Mouse (Mus musculus): ENCODE results near the gene Erbb2. TPM values are rescaled to one million over a fixed set of nuclear protein-coding genes. Genes with fewer than 3 reads are reported as not detected.
A peak's percentile ranks its signal among the peaks of the same experiment; 100 is the strongest.

Gene Erbb2
- polyA plus RNA-seq, 1 experiment from 2014 or later: 7.3 TPM

DNA sequence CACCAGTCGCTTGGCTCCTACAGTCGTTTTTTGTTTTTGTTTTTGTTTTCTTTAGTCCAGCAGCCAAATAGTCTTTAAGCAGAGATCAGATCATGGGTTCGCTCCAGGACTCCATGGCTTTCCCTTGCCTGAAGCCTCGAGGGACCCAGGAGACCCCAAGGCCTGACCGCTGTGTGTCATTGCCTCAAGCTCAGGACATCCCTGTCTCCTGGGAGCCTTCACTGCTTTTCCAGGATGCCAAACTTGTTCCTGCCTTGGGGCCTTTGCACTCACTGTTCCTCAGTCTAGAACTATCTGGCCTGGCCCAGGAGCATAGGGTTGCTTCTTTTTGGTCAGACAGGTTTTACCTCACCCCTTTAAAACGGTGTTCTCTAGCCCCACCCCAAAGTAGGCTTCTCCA, 5.6 kb upstream of the Erbb2 start:
- 80% methylated on average over 6 of the region's 6 CpGs for WGBS
- ATAC-seq (ENCODE audit: low FRiP score): no peak
- H3K9me3 ChIP-seq (replicated peaks): no peaks in the 10 kb centered on the region

DNA sequence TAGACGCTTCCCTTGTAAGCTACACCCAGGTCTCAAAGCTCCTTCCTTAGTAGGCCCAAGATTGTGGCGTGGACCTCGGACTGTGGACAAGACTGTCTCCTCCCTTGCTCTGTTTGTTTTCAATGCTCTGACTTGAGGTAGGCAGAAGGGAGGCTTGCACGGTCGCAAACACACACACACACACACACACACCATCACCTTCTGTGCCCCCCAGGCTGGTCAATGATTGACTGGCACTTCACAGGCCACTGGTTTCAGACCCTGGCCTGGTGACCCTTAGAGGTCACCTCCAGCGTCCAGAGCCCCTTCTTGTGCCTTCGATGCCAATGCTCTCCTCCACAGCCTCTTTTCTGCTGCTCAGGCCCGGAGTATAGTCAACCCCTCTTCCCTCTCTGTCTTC, 3.4 kb upstream of the Erbb2 start:
- Histone ChIP-seq H3K9me3 (replicated peaks) (no peaks in the 10 kb centered on the region), H3K27ac (replicated peaks) (peak overlapping the region; percentile 46), H3K36me3 (no peaks in the 10 kb centered on the region), H3K27me3 (replicated peaks) (peaks cover 30% of the 10 kb centered on the region), H3K4me3 (replicated peaks) (no peak overlapping the region), H3K9ac (replicated peaks) (no peak overlapping the region), H3K4me1 (peaks cover 22% of the 10 kb centered on the region), H3K4me2 (0 out of 2 replicates have a peak overlapping the region, but pooled peaks have one; percentile 3)
- 52% methylated on average over 8 of the region's 8 CpGs for WGBS
- no peak for ATAC-seq (ENCODE audit: low FRiP score)

More for the DNA sequence above, 5.6 kb upstream of the Erbb2 start:
- peaks cover 4% of the 10 kb centered on the region; the same call in 1 of the 2 replicates for H3K4me1 ChIP-seq
- H3K4me3 ChIP-seq (replicated peaks): no peak overlapping the region
- H3K27me3 ChIP-seq (replicated peaks): peaks cover 22% of the 10 kb centered on the region
- H3K27ac ChIP-seq (replicated peaks): no peak overlapping the region
- H3K36me3 ChIP-seq: no peaks in the 10 kb centered on the region
- no peak overlapping the region for H3K9ac ChIP-seq (replicated peaks)
- no peak overlapping the region for H3K4me2 ChIP-seq

DNA sequence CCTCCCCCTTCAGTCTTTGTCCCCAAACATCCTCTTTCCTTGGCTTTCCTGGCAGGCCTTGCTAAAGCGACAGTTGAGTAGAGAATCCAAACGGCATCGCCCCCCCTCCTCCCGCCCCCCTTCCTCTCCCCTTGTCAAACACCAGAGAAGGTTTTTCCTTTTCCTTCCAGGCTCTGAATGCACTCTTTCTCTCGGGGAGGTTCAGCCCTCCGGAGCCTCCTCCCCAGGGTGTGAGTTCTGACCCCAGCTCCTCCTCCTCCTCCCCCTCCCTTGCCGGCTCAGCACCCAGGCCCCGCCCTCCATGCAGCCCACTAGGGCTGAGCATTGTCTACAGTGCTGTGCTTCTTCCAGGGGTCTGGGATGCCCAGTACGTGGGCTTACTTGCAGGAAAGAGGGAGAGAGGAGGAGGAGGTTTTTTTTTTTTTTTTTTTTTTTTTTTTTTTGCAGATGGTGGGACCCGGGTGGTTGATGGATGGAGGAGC, 2.9 kb upstream of the Erbb2 start:
- Histone ChIP-seq H3K36me3 (no peaks in the 10 kb centered on the region), H3K4me3 (replicated peaks) (no peak overlapping the region), H3K4me1 (peaks cover 28% of the 10 kb centered on the region), H3K27me3 (replicated peaks) (peaks cover 28% of the 10 kb centered on the region), H3K9me3 (replicated peaks) (no peaks in the 10 kb centered on the region), H3K27ac (replicated peaks) (peak overlapping the region; percentile 46; the same call in 1 of the 2 replicates), H3K9ac (replicated peaks) (no peak overlapping the region), H3K4me2 (peak overlapping the region; percentile 3; the same call in 1 of the 2 replicates)
- 4% methylated on average over 9 of the region's 10 CpGs for WGBS
- ATAC-seq (ENCODE audit: low FRiP score): peak; percentile 67; the same call in 1 of the 2 replicates

DNA sequence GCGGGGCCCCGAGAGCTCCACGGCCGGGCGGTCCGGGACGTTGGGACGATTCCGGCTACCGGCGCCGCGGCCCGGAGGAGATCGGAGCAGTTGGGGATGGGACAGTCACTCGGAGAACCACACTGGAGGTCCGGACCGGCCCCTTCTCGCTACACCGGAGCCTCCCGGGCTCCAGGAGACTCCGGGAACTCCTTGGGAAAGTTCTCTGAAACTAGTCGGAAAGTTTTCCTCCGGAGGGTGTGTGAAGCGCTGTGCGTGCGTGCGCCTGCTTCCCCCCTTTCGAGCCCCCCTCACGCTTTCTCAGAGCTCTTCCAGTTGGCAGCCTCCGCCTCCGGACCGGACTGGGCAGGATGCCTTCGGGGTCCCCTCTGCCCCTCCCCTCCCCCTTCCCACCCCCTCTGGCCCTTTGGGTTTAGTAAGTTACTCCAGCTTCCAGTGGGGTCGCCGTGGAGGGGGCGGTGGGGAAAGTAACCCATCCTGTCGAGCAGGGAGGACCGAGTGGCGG, 579 bp downstream of the Erbb2 start:
- peak overlapping the region; percentile 67 for H3K9ac ChIP-seq (replicated peaks)
- WGBS: under 1% methylated on average over 40 of the region's 40 CpGs
- H3K27ac ChIP-seq (replicated peaks): peak overlapping the region; percentile 82
- H3K4me2 ChIP-seq: peak overlapping the region; percentile 96
- peak; percentile 55 for ATAC-seq (ENCODE audit: low FRiP score)
- peaks cover 30% of the 10 kb centered on the region for H3K4me1 ChIP-seq
- no peaks in the 10 kb centered on the region for H3K36me3 ChIP-seq
- peaks cover 28% of the 10 kb centered on the region for H3K27me3 ChIP-seq (replicated peaks)
- peak overlapping the region; percentile 51 for H3K4me3 ChIP-seq (replicated peaks)
- H3K9me3 ChIP-seq (replicated peaks): no peaks in the 10 kb centered on the region

DNA sequence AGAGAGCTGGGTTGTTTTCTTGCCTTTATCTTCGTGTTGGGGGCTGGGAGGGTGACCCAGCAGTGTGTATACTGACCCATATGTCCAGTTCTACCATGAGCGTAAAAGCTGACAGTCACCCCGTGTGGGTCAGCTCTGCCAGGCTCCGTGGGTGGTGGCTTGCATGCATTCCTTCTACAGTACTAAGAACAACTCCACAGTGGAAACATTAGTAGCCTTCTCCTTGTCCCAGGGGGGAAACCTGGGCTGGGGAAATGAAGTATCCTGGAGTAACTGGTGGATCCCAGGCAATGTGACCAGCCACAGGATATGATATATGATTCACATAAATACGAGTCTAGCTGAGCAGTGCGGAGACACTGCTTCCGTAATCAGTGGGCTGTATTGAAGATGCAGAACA, 1.5 kb downstream of the Erbb2 start:
- no peak for ATAC-seq (ENCODE audit: low FRiP score)
- peak overlapping the region; percentile 51 for H3K4me3 ChIP-seq (replicated peaks)
- WGBS: 11% methylated on average over 7 of the region's 7 CpGs
- H3K4me1 ChIP-seq: peaks cover 30% of the 10 kb centered on the region
- peaks cover 28% of the 10 kb centered on the region for H3K27me3 ChIP-seq (replicated peaks)
- H3K9me3 ChIP-seq (replicated peaks): no peaks in the 10 kb centered on the region
- H3K9ac ChIP-seq (replicated peaks): no peak overlapping the region
- peak overlapping the region; percentile 96 for H3K4me2 ChIP-seq
- H3K27ac ChIP-seq (replicated peaks): 0 out of 2 replicates have a peak overlapping the region, but pooled peaks have one; percentile 82
- no peaks in the 10 kb centered on the region for H3K36me3 ChIP-seq

DNA sequence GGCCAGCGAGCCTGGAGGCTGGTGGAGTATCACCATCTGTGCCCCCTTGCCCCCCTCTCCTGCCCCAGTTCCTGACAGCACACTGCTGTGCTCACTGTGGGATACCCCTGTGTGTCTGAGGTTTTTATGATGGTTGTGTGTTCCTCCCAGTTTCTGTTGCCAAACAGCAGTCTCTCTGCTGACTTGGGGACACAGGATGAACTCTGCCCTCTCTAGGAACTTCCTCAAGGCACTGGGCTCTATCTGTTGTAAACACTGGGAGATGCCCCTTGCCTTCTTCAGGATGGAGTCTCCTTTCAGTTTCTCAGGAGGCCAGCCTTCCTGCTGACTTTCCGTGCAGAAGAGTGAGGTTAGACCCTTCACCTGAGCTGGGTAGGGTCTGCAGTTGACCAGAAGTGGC, 1.9 kb downstream of the Erbb2 start:
- H3K9me3 ChIP-seq (replicated peaks): no peaks in the 10 kb centered on the region
- peak overlapping the region; percentile 96 for H3K4me2 ChIP-seq

DNA sequence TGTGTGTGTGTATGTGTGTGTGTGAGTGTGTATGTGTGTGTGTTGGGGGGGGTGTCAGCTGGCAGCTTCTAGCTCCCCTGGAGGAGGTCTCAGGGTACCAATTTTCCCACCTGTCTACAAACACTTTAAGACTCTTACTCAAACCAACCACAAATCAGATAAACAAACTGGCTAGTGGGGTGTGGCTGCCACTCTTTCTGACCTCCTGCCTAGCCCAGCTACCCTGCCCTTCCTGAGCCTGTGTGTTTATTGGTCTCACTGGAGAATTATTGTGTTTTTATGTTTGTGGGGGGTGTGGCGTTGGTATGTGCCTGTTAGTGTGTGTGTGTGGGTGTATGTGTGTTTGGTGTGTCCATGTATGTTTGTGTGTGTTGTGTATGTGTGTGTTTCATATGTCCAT, 4.8 kb downstream of the Erbb2 start:
- Histone ChIP-seq H3K27me3 (replicated peaks) (peaks cover 10% of the 10 kb centered on the region), H3K9me3 (replicated peaks) (no peaks in the 10 kb centered on the region), H3K4me1 (peaks cover 25% of the 10 kb centered on the region), H3K4me3 (replicated peaks) (no peak overlapping the region), H3K36me3 (no peaks in the 10 kb centered on the region), H3K9ac (replicated peaks) (no peak overlapping the region), H3K27ac (replicated peaks) (no peak overlapping the region), H3K4me2 (no peak overlapping the region)
- 93% methylated on average over 1 of the region's 1 CpGs for WGBS
- ATAC-seq (ENCODE audit: low FRiP score): no peak

More for the DNA sequence above, 1.9 kb downstream of the Erbb2 start:
- no peak overlapping the region for H3K9ac ChIP-seq (replicated peaks)
- no peaks in the 10 kb centered on the region for H3K36me3 ChIP-seq
- ATAC-seq (ENCODE audit: low FRiP score): no peak
- peaks cover 28% of the 10 kb centered on the region for H3K27me3 ChIP-seq (replicated peaks)
- WGBS: 19% methylated on average over 2 of the region's 2 CpGs
- H3K27ac ChIP-seq (replicated peaks): no peak overlapping the region
- H3K4me1 ChIP-seq: peaks cover 27% of the 10 kb centered on the region
- no peak overlapping the region for H3K4me3 ChIP-seq (replicated peaks)

DNA sequence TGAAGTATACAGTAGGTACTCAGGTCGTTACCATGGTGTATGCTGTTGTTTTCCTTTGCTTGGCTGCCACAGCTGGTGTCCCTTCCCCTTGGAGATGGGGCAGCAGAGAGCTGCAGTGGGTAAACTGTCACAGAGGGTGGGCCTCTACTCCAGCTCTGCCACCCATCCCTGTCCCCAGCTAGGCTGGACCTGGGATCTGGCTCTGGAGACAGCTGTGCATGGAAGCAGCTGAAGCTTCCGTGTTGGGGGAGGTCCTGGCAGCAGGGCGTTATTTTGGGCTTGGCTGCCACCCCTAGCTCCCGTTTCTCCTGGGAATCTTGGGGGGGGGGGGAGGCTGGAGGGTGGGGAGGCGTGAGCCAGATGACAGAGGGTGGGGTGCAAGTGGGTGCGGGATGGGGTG, 6.0 kb downstream of the Erbb2 start:
- Histone ChIP-seq H3K9ac (replicated peaks) (no peak overlapping the region), H3K4me2 (no peak overlapping the region), H3K4me3 (replicated peaks) (no peak overlapping the region), H3K27me3 (replicated peaks) (no peaks in the 10 kb centered on the region), H3K27ac (replicated peaks) (no peak overlapping the region), H3K9me3 (replicated peaks) (no peaks in the 10 kb centered on the region), H3K36me3 (no peaks in the 10 kb centered on the region), H3K4me1 (peaks cover 14% of the 10 kb centered on the region)
- ATAC-seq (ENCODE audit: low FRiP score): no peak
- 70% methylated on average over 6 of the region's 6 CpGs for WGBS

DNA sequence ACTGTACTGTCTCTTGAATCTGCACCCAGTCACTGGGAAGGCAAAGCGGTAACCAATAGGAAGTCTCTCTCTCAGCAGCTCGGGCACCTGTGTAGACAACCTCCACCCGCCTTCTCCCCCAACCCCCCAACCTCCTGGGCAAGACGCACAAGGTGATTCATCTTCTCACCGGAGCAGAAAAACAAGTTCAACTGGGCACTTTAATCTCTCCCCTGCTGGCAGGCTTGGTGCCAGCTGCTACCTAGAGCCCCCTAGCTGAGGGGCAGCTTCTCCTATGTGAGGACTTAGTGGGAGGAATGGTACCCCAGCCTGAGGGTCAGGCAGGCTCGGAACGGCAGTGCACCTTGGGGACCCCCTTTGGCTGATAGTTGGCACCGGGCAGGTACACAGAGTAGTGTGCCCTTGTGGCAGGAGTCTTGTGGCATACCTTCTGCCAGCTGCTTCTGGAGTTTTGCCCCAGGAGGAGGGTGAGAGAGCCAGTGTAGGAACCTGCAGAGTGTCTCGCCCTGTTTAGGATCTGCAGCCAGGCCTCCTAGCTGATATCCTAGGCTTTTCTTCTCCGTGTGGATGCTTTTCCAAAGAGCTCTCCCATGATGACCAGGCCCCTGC, 6.8 kb downstream of the Erbb2 start:
- ATAC-seq (ENCODE audit: low FRiP score): no peak
- Histone ChIP-seq H3K4me3 (replicated peaks) (no peak overlapping the region), H3K4me1 (peaks cover 6% of the 10 kb centered on the region), H3K4me2 (no peak overlapping the region), H3K36me3 (no peaks in the 10 kb centered on the region), H3K27me3 (replicated peaks) (no peaks in the 10 kb centered on the region), H3K9ac (replicated peaks) (no peak overlapping the region), H3K9me3 (replicated peaks) (no peaks in the 10 kb centered on the region), H3K27ac (replicated peaks) (no peak overlapping the region)
- 83% methylated on average over 10 of the region's 10 CpGs for WGBS

DNA sequence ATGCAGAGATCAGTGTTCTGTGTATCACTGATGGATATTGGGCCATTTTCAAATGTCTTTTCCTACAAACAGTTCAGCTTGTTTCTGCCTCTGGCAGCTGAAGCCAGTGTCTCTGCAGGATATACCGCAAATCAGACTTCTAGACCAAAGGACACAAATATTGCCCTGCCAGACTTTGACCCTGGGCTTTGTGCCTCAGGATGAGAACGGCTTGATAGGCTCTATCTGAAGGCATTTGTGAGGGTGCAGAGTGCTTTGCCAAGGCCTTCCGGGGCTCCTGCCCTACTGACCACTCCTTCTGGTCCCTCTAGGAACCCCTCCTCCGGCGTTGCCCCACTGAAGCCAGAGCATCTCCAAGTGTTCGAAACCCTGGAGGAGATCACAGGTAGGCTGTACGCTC, 14.3 kb downstream of the Erbb2 start:
- H3K4me3 ChIP-seq (replicated peaks): no peak overlapping the region
- no peak overlapping the region for H3K27ac ChIP-seq (replicated peaks)

DNA sequence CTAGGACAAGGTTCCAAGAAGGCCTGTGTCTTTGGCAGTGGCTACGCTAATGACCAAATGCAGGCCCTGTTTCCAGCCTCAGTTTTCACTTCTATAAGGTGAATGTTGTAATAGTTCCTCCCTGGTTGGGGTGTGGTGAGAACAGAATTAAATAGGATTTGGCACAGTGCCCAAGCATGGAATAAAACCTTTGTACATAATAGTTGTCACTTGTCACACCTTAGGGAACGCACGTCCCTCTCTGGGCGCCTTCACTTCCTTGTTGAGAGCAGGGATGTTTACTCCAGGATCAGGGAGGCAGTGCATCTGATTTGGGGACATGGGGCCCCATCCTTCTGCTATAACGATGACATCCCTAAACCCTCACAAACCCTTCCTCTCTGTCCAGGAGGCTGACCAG, 16.2 kb downstream of the Erbb2 start:
- Histone ChIP-seq H3K4me3 (replicated peaks) (no peak overlapping the region), H3K27me3 (replicated peaks) (no peaks in the 10 kb centered on the region), H3K36me3 (no peaks in the 10 kb centered on the region), H3K9me3 (replicated peaks) (no peaks in the 10 kb centered on the region), H3K9ac (replicated peaks) (no peak overlapping the region), H3K4me2 (no peak overlapping the region), H3K4me1 (no peaks in the 10 kb centered on the region), H3K27ac (replicated peaks) (no peak overlapping the region)
- 92% methylated on average over 5 of the region's 5 CpGs for WGBS
- no peak for ATAC-seq (ENCODE audit: low FRiP score)

More for the DNA sequence above, 14.3 kb downstream of the Erbb2 start:
- H3K27me3 ChIP-seq (replicated peaks): no peaks in the 10 kb centered on the region
- ATAC-seq (ENCODE audit: low FRiP score): no peak
- 93% methylated on average over 7 of the region's 7 CpGs for WGBS
- H3K9ac ChIP-seq (replicated peaks): no peak overlapping the region
- H3K36me3 ChIP-seq: no peaks in the 10 kb centered on the region
- H3K9me3 ChIP-seq (replicated peaks): no peaks in the 10 kb centered on the region
- no peaks in the 10 kb centered on the region for H3K4me1 ChIP-seq
- H3K4me2 ChIP-seq: no peak overlapping the region

DNA sequence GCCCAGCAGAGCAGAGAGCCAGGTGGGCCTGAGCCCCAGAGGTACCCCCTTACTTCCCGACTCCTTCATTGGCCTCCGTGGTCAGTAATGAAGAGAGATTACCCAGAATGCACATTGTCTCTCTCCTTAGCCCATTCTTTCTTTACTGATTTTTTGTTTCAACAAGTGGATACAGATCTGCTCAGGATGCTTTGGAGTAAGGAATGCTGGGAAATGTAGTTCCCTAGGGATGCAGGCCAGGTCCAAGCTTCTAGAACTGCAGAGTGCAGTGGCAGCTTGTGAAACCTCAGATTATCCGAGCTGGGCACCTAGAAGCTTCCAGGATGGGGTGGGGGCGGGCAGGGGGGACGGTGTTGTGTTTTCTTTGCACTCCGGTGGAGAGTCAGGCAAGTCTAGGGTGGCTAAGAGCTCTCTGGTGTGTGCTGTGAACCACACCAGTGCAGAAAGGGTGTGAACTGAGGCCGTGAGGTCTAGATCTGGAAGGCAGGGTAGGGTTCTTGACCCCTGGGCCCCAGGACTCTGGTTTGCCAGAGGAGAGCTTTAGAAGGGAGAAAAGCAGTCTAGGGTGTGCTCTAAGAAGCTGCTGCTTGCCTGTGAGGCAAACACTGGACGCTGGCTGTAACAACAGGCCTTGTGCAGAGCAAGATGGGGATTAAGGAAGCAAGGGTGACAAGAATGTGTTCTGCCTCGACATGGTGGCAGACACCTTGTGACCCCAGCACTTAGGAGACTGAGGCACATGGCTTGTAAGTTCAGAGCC, 19.7 kb downstream of the Erbb2 start:
- ATAC-seq (ENCODE audit: low FRiP score): no peak
- Histone ChIP-seq H3K4me1 (no peaks in the 10 kb centered on the region), H3K9ac (replicated peaks) (no peak overlapping the region), H3K4me3 (replicated peaks) (no peak overlapping the region), H3K4me2 (no peak overlapping the region), H3K9me3 (replicated peaks) (no peaks in the 10 kb centered on the region), H3K36me3 (no peaks in the 10 kb centered on the region), H3K27ac (replicated peaks) (no peak overlapping the region), H3K27me3 (replicated peaks) (no peaks in the 10 kb centered on the region)
- 88% methylated on average over 9 of the region's 9 CpGs for WGBS
